Mouse (Mus musculus) E14TG2a.4 (cell line): ENCODE measurements around the gene Mgmt.

Source experiments
- CTCF ChIP-seq: conservative IDR thresholded peaks from 2 replicates; pipeline ENCODE4 v1.5.1; 2014; ENCODE audit warnings: low read length
- POU5F1 ChIP-seq: IDR thresholded peaks from 2 replicates; pipeline ENCODE4 v1.6.1; 2014; ENCODE audit warnings: low read length, borderline replicate concordance

DNA sequence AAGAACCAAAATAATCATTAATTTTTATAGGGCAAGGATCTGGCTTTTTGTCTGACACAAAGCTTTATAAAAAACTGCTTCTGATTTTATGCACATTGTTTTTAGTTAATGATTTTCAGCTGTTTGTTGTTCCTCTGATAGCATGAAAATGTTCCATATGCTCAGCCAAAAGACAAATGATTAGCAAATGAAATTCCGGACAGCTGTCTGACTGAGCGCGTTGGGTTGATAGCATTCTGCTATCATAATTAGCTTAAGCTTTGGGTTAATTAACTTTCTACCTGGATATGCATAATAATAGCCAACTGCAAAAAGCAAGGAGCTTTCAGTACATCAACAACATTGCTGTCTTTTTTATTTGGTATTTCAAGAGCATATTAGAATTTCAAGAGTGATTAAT, 108.0 kb downstream of the Mgmt start:
- TF ChIP-seq CTCF: no peak
- TF ChIP-seq POU5F1: no peak
